Mouse (Mus musculus): Measurements from ENCODE around the gene Limch1. TPM values are rescaled to one million over a fixed set of nuclear protein-coding genes. Genes with fewer than 3 reads are reported as not detected.

Gene Limch1
- polyA plus RNA-seq, 1 experiment from 2014 or later, result 81.0 TPM

DNA sequence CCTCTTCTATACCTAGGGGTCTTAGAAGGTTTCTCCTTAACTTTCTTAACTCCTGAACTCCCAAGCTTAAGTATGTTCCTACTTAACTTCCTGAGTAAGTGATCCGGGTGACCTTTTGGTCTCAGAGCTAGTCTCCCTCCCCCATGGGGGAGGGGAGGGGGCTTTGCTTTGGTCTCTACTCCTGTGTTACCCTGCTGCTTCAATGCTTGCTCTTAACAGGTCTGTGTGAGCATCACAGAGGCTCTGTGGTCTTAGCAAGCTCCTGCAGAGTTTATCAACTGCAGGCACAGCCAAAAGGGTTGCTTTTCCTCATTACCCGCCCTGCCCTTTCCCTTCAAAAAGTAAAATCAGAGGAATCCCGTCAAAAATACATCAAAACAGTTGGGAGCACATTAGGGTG is 250.5 kb downstream of the Limch1 start:
- no peaks in the 10 kb centered on the region for H3K9me3 ChIP-seq (ENCODE audit: control insufficient read depth, low read length)
- no peaks in the 10 kb centered on the region for H3K27me3 ChIP-seq (replicated peaks; ENCODE audit: control insufficient read depth, insufficient read depth, low read length)
- no peak overlapping the region for H3K4me2 ChIP-seq (ENCODE audit: low read length)
- H3K27ac ChIP-seq (ENCODE audit: low read length), result no peak overlapping the region
- WGBS, result 20% methylated on average over 3 of the region's 3 CpGs
- H3K4me1 ChIP-seq (replicated peaks; ENCODE audit: control insufficient read depth, insufficient read depth, low read length), result peaks cover 27% of the 10 kb centered on the region
- no peaks in the 10 kb centered on the region for H3K36me3 ChIP-seq (ENCODE audit: control insufficient read depth, insufficient read depth)
- H3K4me3 ChIP-seq (replicated peaks; ENCODE audit: low read length), result no peak overlapping the region
- ATAC-seq, result no peak
- H3K9ac ChIP-seq (replicated peaks; ENCODE audit: low read depth, low read length), result no peak overlapping the region

DNA sequence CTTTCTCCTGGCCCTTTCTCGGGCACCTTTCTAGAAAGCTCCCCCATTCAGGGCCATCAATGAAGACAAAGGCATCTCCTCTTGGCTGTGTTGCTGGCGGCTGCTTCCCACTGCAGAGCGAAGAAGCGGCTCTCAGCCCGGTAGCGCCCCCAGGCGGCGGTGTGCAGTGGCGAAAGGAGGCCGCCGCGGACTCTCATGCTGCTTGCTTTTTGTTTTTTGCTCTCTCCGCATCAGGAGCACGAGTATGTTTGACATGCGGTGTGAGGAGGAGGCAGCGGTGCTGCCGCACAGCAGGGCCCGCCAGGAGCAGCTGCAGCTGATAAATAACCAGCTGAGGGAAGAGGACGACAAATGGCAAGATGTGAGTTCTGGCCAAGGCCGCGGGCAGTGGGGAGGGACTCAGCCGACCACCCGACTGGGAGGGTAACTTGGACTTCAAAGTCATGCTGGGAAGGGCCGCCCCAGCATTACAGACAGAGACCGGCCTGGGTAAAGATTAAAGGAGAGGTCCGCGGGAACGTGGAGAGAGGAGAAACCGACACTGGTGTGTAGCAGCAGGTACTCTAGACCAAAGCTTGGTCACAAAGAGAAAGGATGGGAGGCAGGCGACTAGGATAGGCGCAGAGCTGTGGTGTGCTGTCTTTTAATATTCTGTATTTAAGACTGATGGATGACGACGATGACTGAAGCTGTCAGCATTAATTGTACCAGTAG is 251.4 kb downstream of the Limch1 start:
- no peaks in the 10 kb centered on the region for H3K9me3 ChIP-seq (ENCODE audit: control insufficient read depth, low read length)
- ATAC-seq, result peak; percentile 93
- H3K36me3 ChIP-seq (ENCODE audit: control insufficient read depth, insufficient read depth), result no peaks in the 10 kb centered on the region; the same call in 1 of the 2 replicates
- WGBS, result under 1% methylated on average over 33 of the region's 33 CpGs
- peak overlapping the region; percentile 68 for H3K4me2 ChIP-seq (ENCODE audit: low read length)
- no peaks in the 10 kb centered on the region for H3K27me3 ChIP-seq (replicated peaks; ENCODE audit: control insufficient read depth, insufficient read depth, low read length)
- H3K27ac ChIP-seq (ENCODE audit: low read length), result peak overlapping the region; percentile 77
- peaks cover 27% of the 10 kb centered on the region for H3K4me1 ChIP-seq (replicated peaks; ENCODE audit: control insufficient read depth, insufficient read depth, low read length)
- peak overlapping the region; percentile 51 for H3K4me3 ChIP-seq (replicated peaks; ENCODE audit: low read length)
- peak overlapping the region; percentile 73 for H3K9ac ChIP-seq (replicated peaks; ENCODE audit: low read depth, low read length)

DNA sequence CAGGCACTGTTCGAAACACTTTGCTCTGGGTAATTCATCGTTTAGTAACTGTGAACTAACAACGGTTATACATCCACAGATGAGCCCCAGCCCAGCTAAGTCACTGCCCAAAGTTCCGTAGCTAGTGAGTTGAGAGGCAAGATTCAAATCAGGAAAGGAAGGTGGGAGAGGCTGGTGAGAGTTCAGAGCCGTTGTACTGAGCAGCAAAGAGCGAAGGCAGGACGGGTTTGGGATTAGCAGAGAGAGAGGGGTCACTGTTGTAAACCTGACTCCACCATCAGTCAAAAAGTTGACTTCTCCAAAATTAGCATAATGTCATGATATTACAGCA is 251.9 kb downstream of the Limch1 start:
- peak overlapping the region; percentile 51 for H3K4me3 ChIP-seq (replicated peaks; ENCODE audit: low read length)
- no peak overlapping the region; the same call in 1 of the 2 replicates for H3K27ac ChIP-seq (ENCODE audit: low read length)
- no peak for ATAC-seq

DNA sequence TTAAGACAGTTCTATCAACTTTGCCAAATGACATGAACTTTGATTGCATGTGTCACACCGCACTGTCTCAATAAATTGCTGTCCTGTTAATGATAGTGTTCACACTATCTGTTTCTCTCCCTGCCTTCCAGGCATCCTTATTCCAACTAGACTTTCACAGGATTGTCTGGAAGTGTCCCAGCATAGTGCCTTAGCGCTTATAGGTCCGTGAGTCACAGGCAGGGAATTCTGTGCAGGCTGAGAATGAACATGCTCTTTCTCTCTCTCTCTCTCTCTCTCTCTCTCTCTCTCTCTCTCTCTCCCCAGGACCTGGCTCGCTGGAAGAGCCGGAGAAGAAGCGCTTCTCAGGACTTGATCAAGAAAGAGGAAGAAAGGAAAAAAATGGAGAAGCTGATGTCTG is 252.7 kb downstream of the Limch1 start:
- peak overlapping the region; percentile 68 for H3K4me2 ChIP-seq (ENCODE audit: low read length)

More for the DNA sequence above, 251.9 kb downstream of the Limch1 start:
- peak overlapping the region; percentile 68 for H3K4me2 ChIP-seq (ENCODE audit: low read length)
- no peaks in the 10 kb centered on the region for H3K27me3 ChIP-seq (replicated peaks; ENCODE audit: control insufficient read depth, insufficient read depth, low read length)
- H3K36me3 ChIP-seq (ENCODE audit: control insufficient read depth, insufficient read depth), result no peaks in the 10 kb centered on the region; the same call in 1 of the 2 replicates
- peak overlapping the region; percentile 73 for H3K9ac ChIP-seq (replicated peaks; ENCODE audit: low read depth, low read length)
- H3K9me3 ChIP-seq (ENCODE audit: control insufficient read depth, low read length), result no peaks in the 10 kb centered on the region
- WGBS, result 14% methylated on average over 7 of the region's 7 CpGs
- peaks cover 27% of the 10 kb centered on the region for H3K4me1 ChIP-seq (replicated peaks; ENCODE audit: control insufficient read depth, insufficient read depth, low read length)

DNA sequence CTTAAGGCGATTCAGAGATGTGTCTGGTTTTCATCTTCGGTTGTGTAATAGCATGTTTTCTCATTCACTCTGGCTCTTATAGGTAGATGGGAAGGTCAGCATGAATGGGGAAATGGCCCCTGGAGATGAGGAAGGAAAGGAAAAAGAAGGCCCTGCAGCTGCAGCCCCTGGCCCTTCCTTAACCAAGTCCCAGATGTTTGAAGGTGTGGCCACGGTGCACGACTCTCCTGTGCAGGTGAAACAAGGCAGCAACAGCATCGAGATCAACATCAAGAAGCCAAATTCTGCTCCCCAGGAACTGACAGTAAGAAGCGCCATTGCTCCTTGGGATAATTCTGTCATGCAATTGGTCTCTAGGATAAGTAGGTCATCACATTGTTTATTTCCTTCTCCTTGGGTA is 256.7 kb downstream of the Limch1 start:
- Histone ChIP-seq H3K4me3 (replicated peaks; ENCODE audit: low read length) (no peak overlapping the region), H3K4me2 (ENCODE audit: low read length) (no peak overlapping the region), H3K27ac (ENCODE audit: low read length) (no peak overlapping the region), H3K9me3 (ENCODE audit: control insufficient read depth, low read length) (no peaks in the 10 kb centered on the region), H3K36me3 (ENCODE audit: control insufficient read depth, insufficient read depth) (no peaks in the 10 kb centered on the region; the same call in 1 of the 2 replicates), H3K9ac (replicated peaks; ENCODE audit: low read depth, low read length) (no peak overlapping the region), H3K27me3 (replicated peaks; ENCODE audit: control insufficient read depth, insufficient read depth, low read length) (no peaks in the 10 kb centered on the region), H3K4me1 (replicated peaks; ENCODE audit: control insufficient read depth, insufficient read depth, low read length) (peaks cover 17% of the 10 kb centered on the region)
- WGBS, result 93% methylated on average over 6 of the region's 6 CpGs
- ATAC-seq, result no peak

More for the DNA sequence above, 252.7 kb downstream of the Limch1 start:
- no peaks in the 10 kb centered on the region for H3K9me3 ChIP-seq (ENCODE audit: control insufficient read depth, low read length)
- no peak overlapping the region for H3K27ac ChIP-seq (ENCODE audit: low read length)
- no peak for ATAC-seq
- no peaks in the 10 kb centered on the region; the same call in 1 of the 2 replicates for H3K36me3 ChIP-seq (ENCODE audit: control insufficient read depth, insufficient read depth)
- H3K4me3 ChIP-seq (replicated peaks; ENCODE audit: low read length), result no peak overlapping the region; the same call in 1 of the 2 replicates
- 69% methylated on average over 6 of the region's 6 CpGs for WGBS
- H3K4me1 ChIP-seq (replicated peaks; ENCODE audit: control insufficient read depth, insufficient read depth, low read length), result peaks cover 27% of the 10 kb centered on the region
- H3K9ac ChIP-seq (replicated peaks; ENCODE audit: low read depth, low read length), result no peak overlapping the region
- H3K27me3 ChIP-seq (replicated peaks; ENCODE audit: control insufficient read depth, insufficient read depth, low read length), result no peaks in the 10 kb centered on the region

DNA sequence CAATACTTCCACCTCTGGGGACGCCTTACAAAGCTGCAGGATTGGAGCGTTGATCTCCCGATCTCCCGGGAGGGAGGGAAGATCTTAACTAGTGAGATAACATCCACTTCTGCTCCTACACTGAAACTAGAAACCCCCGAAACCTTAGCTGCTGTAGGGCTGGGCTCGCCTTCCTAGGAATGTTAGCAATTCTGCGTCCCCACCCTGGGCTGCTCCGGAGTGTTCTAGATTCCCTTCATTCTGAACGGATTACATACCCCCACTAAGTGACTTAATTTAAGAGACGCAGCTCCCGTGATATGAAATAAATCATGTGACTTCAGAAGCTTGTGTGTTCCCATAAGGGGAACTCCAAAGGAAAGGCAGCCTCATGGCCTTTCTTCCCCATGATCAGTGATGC is 259.0 kb downstream of the Limch1 start:
- WGBS, result 93% methylated on average over 11 of the region's 11 CpGs
- ATAC-seq, result no peak
- H3K4me3 ChIP-seq (replicated peaks; ENCODE audit: low read length), result no peak overlapping the region
- H3K9me3 ChIP-seq (ENCODE audit: control insufficient read depth, low read length), result no peaks in the 10 kb centered on the region
- no peak overlapping the region for H3K4me2 ChIP-seq (ENCODE audit: low read length)
- H3K9ac ChIP-seq (replicated peaks; ENCODE audit: low read depth, low read length), result no peak overlapping the region
- peaks cover 4% of the 10 kb centered on the region for H3K4me1 ChIP-seq (replicated peaks; ENCODE audit: control insufficient read depth, insufficient read depth, low read length)
- H3K27me3 ChIP-seq (replicated peaks; ENCODE audit: control insufficient read depth, insufficient read depth, low read length), result no peaks in the 10 kb centered on the region
- H3K27ac ChIP-seq (ENCODE audit: low read length), result no peak overlapping the region
- H3K36me3 ChIP-seq (ENCODE audit: control insufficient read depth, insufficient read depth), result peaks cover 4% of the 10 kb centered on the region; the same call in 1 of the 2 replicates

DNA sequence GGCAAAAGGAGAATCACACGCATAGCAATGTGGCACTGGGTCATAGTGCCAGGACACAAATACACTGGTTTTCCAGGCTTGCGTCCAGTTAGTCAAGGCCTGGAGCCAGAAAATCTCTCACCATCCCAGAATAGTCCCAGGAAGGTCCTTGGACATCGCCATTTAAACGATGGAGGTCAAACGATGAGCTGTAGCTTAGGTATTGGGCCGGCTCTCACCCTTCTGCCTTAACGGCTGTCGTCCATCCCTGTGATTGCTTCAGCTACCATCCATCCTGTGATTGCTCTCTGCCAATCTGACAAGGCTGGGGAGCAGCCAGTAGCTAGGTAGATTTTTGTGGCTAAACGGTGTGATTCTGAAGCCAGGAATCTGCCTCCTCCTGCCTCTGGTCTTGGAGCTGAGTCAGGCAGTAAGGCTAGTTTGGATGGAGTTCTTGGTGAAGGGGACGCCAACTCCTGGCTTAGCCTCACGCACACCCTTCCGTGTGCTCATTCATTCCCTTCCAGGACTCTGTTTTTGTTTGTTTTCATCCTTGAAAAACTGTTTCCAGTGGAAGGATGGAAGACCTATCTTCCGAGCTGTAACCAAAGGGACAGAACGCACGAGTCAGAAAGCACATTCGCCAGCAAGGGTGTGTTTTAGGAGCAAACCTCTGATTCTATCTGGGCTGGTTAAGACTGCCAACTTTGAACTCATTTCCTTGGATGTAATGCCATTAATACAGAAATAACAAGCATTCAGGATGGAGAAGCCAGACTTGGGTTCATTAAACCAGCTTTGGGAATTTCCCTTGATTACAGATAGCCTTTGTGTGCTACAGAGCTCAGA is 265.6 kb downstream of the Limch1 start:
- no peak overlapping the region for H3K9ac ChIP-seq (replicated peaks; ENCODE audit: low read depth, low read length)
- H3K9me3 ChIP-seq (ENCODE audit: control insufficient read depth, low read length), result no peaks in the 10 kb centered on the region
- H3K27ac ChIP-seq (ENCODE audit: low read length), result peak overlapping the region; percentile 43
- peak; percentile 60 for ATAC-seq
- no peaks in the 10 kb centered on the region for H3K27me3 ChIP-seq (replicated peaks; ENCODE audit: control insufficient read depth, insufficient read depth, low read length)
- 65% methylated on average over 16 of the region's 16 CpGs for WGBS
- H3K36me3 ChIP-seq (ENCODE audit: control insufficient read depth, insufficient read depth), result peaks cover 4% of the 10 kb centered on the region; the same call in 1 of the 2 replicates
- H3K4me2 ChIP-seq (ENCODE audit: low read length), result no peak overlapping the region
- H3K4me3 ChIP-seq (replicated peaks; ENCODE audit: low read length), result no peak overlapping the region
- H3K4me1 ChIP-seq (replicated peaks; ENCODE audit: control insufficient read depth, insufficient read depth, low read length), result peaks cover 22% of the 10 kb centered on the region

DNA sequence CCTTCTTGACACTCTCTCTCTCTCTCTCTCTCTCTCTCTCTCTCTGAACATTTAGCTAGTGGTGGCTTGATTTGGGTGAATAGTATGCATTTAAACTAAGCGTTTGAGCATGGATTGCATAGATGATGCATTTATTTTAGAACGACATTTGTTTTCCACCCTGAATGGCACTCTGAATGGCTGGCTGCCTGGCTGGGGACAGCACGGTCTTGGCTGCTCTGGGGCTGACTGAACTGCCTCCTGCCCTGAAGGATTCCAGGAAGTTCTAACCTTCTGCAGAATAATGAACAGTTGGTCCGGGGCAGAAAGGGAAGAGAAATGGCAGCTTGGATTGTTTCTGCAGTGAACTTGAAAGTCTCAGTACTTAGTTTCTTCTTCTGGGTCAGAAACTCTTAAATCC is 266.4 kb downstream of the Limch1 start:
- Histone ChIP-seq H3K4me3 (replicated peaks; ENCODE audit: low read length) (no peak overlapping the region), H3K36me3 (ENCODE audit: control insufficient read depth, insufficient read depth) (peaks cover 4% of the 10 kb centered on the region; the same call in 1 of the 2 replicates), H3K4me1 (replicated peaks; ENCODE audit: control insufficient read depth, insufficient read depth, low read length) (peaks cover 22% of the 10 kb centered on the region), H3K27me3 (replicated peaks; ENCODE audit: control insufficient read depth, insufficient read depth, low read length) (no peaks in the 10 kb centered on the region), H3K4me2 (ENCODE audit: low read length) (no peak overlapping the region), H3K27ac (ENCODE audit: low read length) (peak overlapping the region; percentile 35; the same call in 1 of the 2 replicates), H3K9me3 (ENCODE audit: control insufficient read depth, low read length) (no peaks in the 10 kb centered on the region), H3K9ac (replicated peaks; ENCODE audit: low read depth, low read length) (no peak overlapping the region)
- peak; percentile 50; the same call in 1 of the 2 replicates for ATAC-seq
- 36% methylated on average over 4 of the region's 4 CpGs for WGBS

DNA sequence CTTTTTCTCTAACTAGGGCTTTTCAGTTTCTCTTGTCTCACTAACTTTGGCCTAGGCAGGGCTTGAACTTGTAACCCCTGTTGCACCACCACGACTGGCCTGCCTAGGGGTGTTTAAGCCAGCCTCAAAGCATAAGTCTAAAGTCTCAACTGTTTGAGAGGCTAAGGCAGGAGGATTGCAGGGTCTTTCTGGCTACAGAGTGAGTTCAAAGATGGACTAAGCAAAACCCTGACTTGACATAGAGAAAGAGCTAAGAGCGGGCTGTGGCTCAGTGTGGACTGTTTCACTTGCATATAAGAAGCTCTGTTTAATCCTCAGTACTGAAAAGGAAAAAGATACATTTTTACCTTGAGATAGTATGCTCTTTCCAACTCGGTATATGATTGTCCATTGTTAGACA is 268.3 kb downstream of the Limch1 start:
- H3K9ac ChIP-seq (replicated peaks; ENCODE audit: low read depth, low read length), result no peak overlapping the region
- no peaks in the 10 kb centered on the region for H3K9me3 ChIP-seq (ENCODE audit: control insufficient read depth, low read length)
- no peaks in the 10 kb centered on the region for H3K27me3 ChIP-seq (replicated peaks; ENCODE audit: control insufficient read depth, insufficient read depth, low read length)
- ATAC-seq, result no peak
- no peak overlapping the region for H3K4me2 ChIP-seq (ENCODE audit: low read length)
- no peak overlapping the region for H3K27ac ChIP-seq (ENCODE audit: low read length)
- 86% methylated on average over 3 of the region's 3 CpGs for WGBS
- peaks cover 22% of the 10 kb centered on the region for H3K4me1 ChIP-seq (replicated peaks; ENCODE audit: control insufficient read depth, insufficient read depth, low read length)
- peaks cover 4% of the 10 kb centered on the region; the same call in 1 of the 2 replicates for H3K36me3 ChIP-seq (ENCODE audit: control insufficient read depth, insufficient read depth)
- no peak overlapping the region for H3K4me3 ChIP-seq (replicated peaks; ENCODE audit: low read length)

Data from forebrain, embryonic 16.5 days (tissue).